Mouse (Mus musculus): ENCODE measurements around the gene Atp6v0e. TPM values are rescaled to one million over a fixed set of nuclear protein-coding genes. Genes with fewer than 3 reads are reported as not detected.

Atp6v0e gene
- polyA plus RNA-seq, 1 experiment from 2014 or later: 305 TPM

GRCm38 (mm10) chr17:26638655-26639054 lies 24.4 kb upstream of the Atp6v0e start:
- no peak for TF ChIP-seq CTCF (IDR thresholded peaks at IDR 0.05)
- ChIA-PET POLR2A (no interaction called here), CTCF (interaction anchor here (1.0 kb wide), 2 partner anchors 11 to 172 kb away, joined by 3 read pairs; no protein-coding TSS in a partner anchor)
- in situ Hi-C loops (cut with MboI; ENCODE audit: low pct_unique_long_range_greater_than_20kb): loop anchor here (5.0 to 10.0 kb wide), 3 partner anchors 131 to 324 kb away; no protein-coding TSS in a partner anchor
- H3K27me3 ChIP-seq: no peaks in the 10 kb centered on the region
- ATAC-seq (no peak), DNase-seq (ENCODE audit: low read depth, low spot score) (no peak)

GRCm38 (mm10) chr17:26639791-26640190 lies 23.2 kb upstream of the Atp6v0e start:
- H3K27me3 ChIP-seq: no peaks in the 10 kb centered on the region
- DNase-seq (ENCODE audit: low read depth, low spot score) (no peak), ATAC-seq (no peak)
- ChIA-PET CTCF (interaction anchor here (1.0 to 1.9 kb wide), 2 partner anchors 55 to 174 kb away, joined by 3 to 4 read pairs; no protein-coding TSS in a partner anchor), POLR2A (interaction anchor here (0.6 to 1.3 kb wide), 4 partner anchors 25 to 174 kb away, joined by 3 to 4 read pairs (median 3); no protein-coding TSS in a partner anchor)
- no peak for TF ChIP-seq CTCF (IDR thresholded peaks at IDR 0.05)
- in situ Hi-C loops (cut with MboI; ENCODE audit: low pct_unique_long_range_greater_than_20kb): loop anchor here (5.0 to 10.0 kb wide), 3 partner anchors 132 to 325 kb away; no protein-coding TSS in a partner anchor

- TF ChIP-seq CTCF (IDR thresholded peaks at IDR 0.05): no peak
- ATAC-seq (no peak), DNase-seq (ENCODE audit: low read depth, low spot score) (no peak)
- CTCF ChIA-PET: interaction anchor here (1.9 kb wide), 1 partner anchor 56 kb away, joined by 4 read pairs; no protein-coding TSS in a partner anchor
- no peaks in the 10 kb centered on the region for H3K27me3 ChIP-seq
- in situ Hi-C loops (cut with MboI; ENCODE audit: low pct_unique_long_range_greater_than_20kb): no loop called here
- POLR2A ChIA-PET: interaction anchor here (0.8 to 1.3 kb wide), 3 partner anchors 26 to 175 kb away, joined by 3 to 4 read pairs (median 3); no protein-coding TSS in a partner anchor
These were observed 22.7 kb upstream of the Atp6v0e start for GRCm38 (mm10) chr17:26640286-26640740.

- in situ Hi-C loops (cut with MboI; ENCODE audit: low pct_unique_long_range_greater_than_20kb): no loop called here
- TF ChIP-seq CTCF (IDR thresholded peaks at IDR 0.05): no peak
- ChIA-PET CTCF (interaction anchor here (1.1 kb wide), 1 partner anchor 180 kb away, joined by 4 read pairs; no protein-coding TSS in a partner anchor), POLR2A (no interaction called here)
- ATAC-seq (no peak), DNase-seq (ENCODE audit: low read depth, low spot score) (no peak)
- H3K27me3 ChIP-seq: no peaks in the 10 kb centered on the region
These were observed 19.6 kb upstream of the Atp6v0e start for GRCm38 (mm10) chr17:26643456-26643855.

GRCm38 (mm10) chr17:26643993-26644392 lies 19.0 kb upstream of the Atp6v0e start:
- H3K27me3 ChIP-seq: no peaks in the 10 kb centered on the region
- no peak for TF ChIP-seq CTCF (IDR thresholded peaks at IDR 0.05)
- DNase-seq (ENCODE audit: low read depth, low spot score) (no peak), ATAC-seq (no peak)
- ChIA-PET POLR2A (no interaction called here), CTCF (interaction anchor here (1.1 kb wide), 1 partner anchor 181 kb away, joined by 4 read pairs; no protein-coding TSS in a partner anchor)
- in situ Hi-C loops (cut with MboI; ENCODE audit: low pct_unique_long_range_greater_than_20kb): no loop called here

- POLR2A ChIA-PET: no interaction called here
- no peak for TF ChIP-seq CTCF (IDR thresholded peaks at IDR 0.05)
- DNase-seq (ENCODE audit: low read depth, low spot score): no peak
- no peak for ATAC-seq
- CTCF ChIA-PET: interaction anchor here (1.1 kb wide), 1 partner anchor 181 kb away, joined by 4 read pairs; no protein-coding TSS in a partner anchor
- in situ Hi-C loops (cut with MboI; ENCODE audit: low pct_unique_long_range_greater_than_20kb): no loop called here
- H3K27me3 ChIP-seq: no peaks in the 10 kb centered on the region
These were observed 18.3 kb upstream of the Atp6v0e start for GRCm38 (mm10) chr17:26644509-26645410.

- ATAC-seq (no peak), DNase-seq (ENCODE audit: low read depth, low spot score) (no peak)
- no peaks in the 10 kb centered on the region for H3K27me3 ChIP-seq
- ChIA-PET CTCF (interaction anchor here (1.5 kb wide), 1 partner anchor 15 kb away, joined by 3 read pairs; no protein-coding TSS in a partner anchor), POLR2A (no interaction called here)
- no peak for TF ChIP-seq CTCF (IDR thresholded peaks at IDR 0.05)
- in situ Hi-C loops (cut with MboI; ENCODE audit: low pct_unique_long_range_greater_than_20kb): no loop called here
These were observed 17.6 kb upstream of the Atp6v0e start for GRCm38 (mm10) chr17:26645411-26645854.

GRCm38 (mm10) chr17:26647283-26647682 lies 15.7 kb upstream of the Atp6v0e start:
- ATAC-seq (no peak), DNase-seq (ENCODE audit: low read depth, low spot score) (no peak)
- TF ChIP-seq CTCF (IDR thresholded peaks at IDR 0.05): no peak
- in situ Hi-C loops (cut with MboI; ENCODE audit: low pct_unique_long_range_greater_than_20kb): no loop called here
- no peaks in the 10 kb centered on the region for H3K27me3 ChIP-seq
- POLR2A ChIA-PET: interaction anchor here (0.6 kb wide), 1 partner anchor 45 kb away, joined by 5 read pairs; no protein-coding TSS in a partner anchor
- CTCF ChIA-PET: no interaction called here

- no peak for DNase-seq (ENCODE audit: low read depth, low spot score)
- no peak for ATAC-seq
- no peaks in the 10 kb centered on the region for H3K27me3 ChIP-seq
- no peak for TF ChIP-seq CTCF (IDR thresholded peaks at IDR 0.05)
- ChIA-PET CTCF (interaction anchor here (0.8 to 2.4 kb wide), 6 partner anchors 10 to 140 kb away, joined by 3 to 15 read pairs (median 3); no protein-coding TSS in a partner anchor), POLR2A (interaction anchor here (0.6 to 2.8 kb wide), 5 partner anchors 10 to 376 kb away, joined by 3 to 16 read pairs (median 5); no protein-coding TSS in a partner anchor)
- in situ Hi-C loops (cut with MboI; ENCODE audit: low pct_unique_long_range_greater_than_20kb): no loop called here
These were observed 13.5 kb upstream of the Atp6v0e start for GRCm38 (mm10) chr17:26649565-26649964.

Data from Patski (cell line).